Mouse (Mus musculus) liver, embryonic 14.5 days (tissue): Measurements from ENCODE around the gene Spop. TPM values are rescaled to one million over a fixed set of nuclear protein-coding genes. Genes with fewer than 3 reads are reported as not detected.

ENCODE experiments used
- ATAC-seq: fragments of 200-750 bp; cut with Nextera tagmentation; 2 replicates; pipeline ENCODE4 v1.8.0; 2017; ENCODE audit warnings: moderate number of reproducible peaks, mild to moderate bottlenecking, moderate library complexity; ENCODE audit not compliant: insufficient read depth
- DNase-seq, 3 experiments: peaks; one replicate each; pipeline ENCODE4 v3.0.0-alpha.2; 2012 to 2013; ENCODE audit warnings: low read depth in 3 of 3, low spot score in 3 of 3
- H3K27ac ChIP-seq: fragments of 300-500 bp; sonication (generic); 2 replicates; pipeline ENCODE4 v1.5.1; 2014; ENCODE audit warnings: moderate library complexity, mild to moderate bottlenecking, control low read depth, inconsistent platforms
- H3K27me3 ChIP-seq: fragments of 300-500 bp; sonication (generic); 2 replicates; pipeline ENCODE4 v1.6.1; 2014; ENCODE audit warnings: mild to moderate bottlenecking, low read length, moderate library complexity; ENCODE audit not compliant: control insufficient read depth, insufficient read depth
- H3K36me3 ChIP-seq: fragments of 300-500 bp; sonication (generic); replicated peaks from 2 replicates; pipeline ENCODE4 v1.6.1; 2014; ENCODE audit warnings: low read depth; ENCODE audit not compliant: control insufficient read depth, insufficient read depth
- H3K4me1 ChIP-seq, 2 experiments: fragments of 200-500 bp in 1 of 2; fragments of 300-500 bp in 1 of 2; sonication (generic) in 1 of 2; replicated peaks; 2 replicates each; pipeline ENCODE4 v1.6.1; 2012 to 2014; ENCODE audit warnings: antibody characterized with exemption in 1 of 2, inconsistent platforms in 1 of 2, low read length in 1 of 2; ENCODE audit not compliant: control insufficient read depth in 2 of 2, insufficient read depth in 2 of 2
- H3K4me2 ChIP-seq: fragments of 300-500 bp; sonication (generic); 2 replicates; pipeline ENCODE4 v1.6.1; 2014; ENCODE audit warnings: low read depth, mild to moderate bottlenecking, control low read depth, moderate library complexity
- H3K4me3 ChIP-seq, 2 experiments: fragments of 200-500 bp in 1 of 2; fragments of 300-500 bp in 1 of 2; sonication (generic) in 1 of 2; 2 replicates each; pipeline ENCODE4 v1.5.1; 2012 to 2014; ENCODE audit warnings: low read depth in 2 of 2, low read length in 2 of 2, mild to moderate bottlenecking in 2 of 2, control low read depth in 1 of 2, inconsistent platforms in 1 of 2, moderate library complexity in 1 of 2; ENCODE audit not compliant: insufficient read depth in 1 of 2
- H3K9ac ChIP-seq: fragments of 300-500 bp; sonication (generic); replicated peaks from 2 replicates; pipeline ENCODE4 v1.6.1; 2014; ENCODE audit warnings: mild to moderate bottlenecking, control low read depth, moderate library complexity
- H3K9me3 ChIP-seq: fragments of 300-500 bp; sonication (generic); 2 replicates; pipeline ENCODE4 v1.6.1; 2016; ENCODE audit warnings: low read length, mixed read lengths; ENCODE audit not compliant: control insufficient read depth
- CTCF ChIP-seq: IDR thresholded peaks from 2 replicates; pipeline ENCODE4 v1.5.1; 2016; ENCODE audit warnings: antibody characterized with exemption, low read depth, control low read depth
- EP300 ChIP-seq: IDR thresholded peaks from 2 replicates; pipeline ENCODE4 v1.6.1; 2016; ENCODE audit warnings: antibody characterized with exemption, low read depth
- WGBS: fragments of 180-500 bp; shearing (Covaris S2); extraction: QIAGEN DNeasy Blood & Tissue Kit; methylation state at CpG from one replicate; pipeline ENCODE4 v1.1.7; 2014; ENCODE audit not compliant: insufficient replicate concordance; 5-methylcytosine and 5-hydroxymethylcytosine counted together
- polyA plus RNA-seq, 2 experiments: library from polyadenylated mRNA; depleted of rRNA in 1 of 2; stranded (reverse) in 1 of 2; unstranded in 1 of 2; fragments of >200 nt; fragmentation: Nextera tagmentation in 1 of 2; extraction: Ambion mirVana in 1 of 2; gene quantifications; 2 replicates each; pipeline versions ENCODE4 v1.2.1 to v1.2.3; 2012 to 2014

Gene Spop
- polyA plus RNA-seq, 2 experiments, result 22.0 to 31.8 TPM

DNA sequence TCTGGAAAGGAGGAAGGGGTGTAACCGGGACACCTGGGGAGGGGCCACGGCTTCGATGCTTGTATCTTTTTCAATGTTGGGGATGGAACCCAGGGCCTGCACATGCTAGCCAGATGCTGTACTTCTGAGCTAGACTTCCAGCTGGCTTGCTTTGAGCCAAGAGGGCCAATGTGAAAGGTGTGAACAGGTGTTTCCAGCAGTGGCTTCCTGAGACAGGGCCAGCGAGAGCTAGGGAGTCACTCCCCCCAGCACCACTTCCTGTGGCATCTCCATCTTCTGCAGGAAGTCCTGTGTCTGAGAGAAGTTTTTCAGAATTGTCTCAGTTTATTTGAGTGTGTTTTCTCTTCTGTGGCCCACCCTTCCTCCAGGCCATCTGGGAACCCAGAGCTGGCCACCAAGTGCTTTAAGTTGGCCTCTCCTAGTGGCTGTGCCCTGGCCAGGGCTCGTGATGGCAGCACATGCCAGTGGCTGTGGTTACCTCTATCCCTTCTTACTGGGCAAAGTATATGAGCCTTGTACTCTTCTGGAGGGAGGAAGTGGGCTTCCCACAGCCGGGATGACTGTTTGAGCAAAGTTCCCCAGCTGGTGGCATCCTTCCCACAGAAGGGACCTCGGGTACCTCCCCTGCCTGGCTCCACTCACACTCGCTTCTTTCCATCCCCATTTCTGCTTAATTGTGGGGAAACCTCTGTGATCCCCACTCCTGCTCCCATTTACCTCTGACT is 46.7 kb upstream of the Spop start:
- no peak for DNase-seq
- no peaks in the 10 kb centered on the region for H3K27me3 ChIP-seq
- no peak overlapping the region for H3K9ac ChIP-seq
- no peaks in the 10 kb centered on the region for H3K9me3 ChIP-seq
- H3K36me3 ChIP-seq, result peaks cover 93% of the 10 kb centered on the region
- H3K4me1 ChIP-seq, result no peaks in the 10 kb centered on the region; a peak in 1 of 4 replicates
- no peak for TF ChIP-seq EP300
- TF ChIP-seq CTCF, result no peak
- H3K4me2 ChIP-seq, result no peak overlapping the region
- H3K4me3 ChIP-seq, result no peak overlapping the region
- no peak for ATAC-seq
- WGBS, result 67% methylated on average over 8 of the region's 8 CpGs
- H3K27ac ChIP-seq, result no peak overlapping the region

GRCm38 (mm10) chr11:95368231-95368823 is 45.6 kb upstream of the Spop start:
- TF ChIP-seq EP300 (no peak), CTCF (no peak)
- Histone ChIP-seq H3K4me2 (no peak overlapping the region), H3K4me3 (no peak overlapping the region), H3K36me3 (peaks cover 98% of the 10 kb centered on the region), H3K27me3 (no peaks in the 10 kb centered on the region), H3K4me1 (no peaks in the 10 kb centered on the region; a peak in 1 of 4 replicates), H3K9ac (no peak overlapping the region), H3K9me3 (no peaks in the 10 kb centered on the region), H3K27ac (no peak overlapping the region)
- ATAC-seq (no peak), DNase-seq (no peak)
- 84% methylated on average over 8 of the region's 8 CpGs for WGBS

DNA sequence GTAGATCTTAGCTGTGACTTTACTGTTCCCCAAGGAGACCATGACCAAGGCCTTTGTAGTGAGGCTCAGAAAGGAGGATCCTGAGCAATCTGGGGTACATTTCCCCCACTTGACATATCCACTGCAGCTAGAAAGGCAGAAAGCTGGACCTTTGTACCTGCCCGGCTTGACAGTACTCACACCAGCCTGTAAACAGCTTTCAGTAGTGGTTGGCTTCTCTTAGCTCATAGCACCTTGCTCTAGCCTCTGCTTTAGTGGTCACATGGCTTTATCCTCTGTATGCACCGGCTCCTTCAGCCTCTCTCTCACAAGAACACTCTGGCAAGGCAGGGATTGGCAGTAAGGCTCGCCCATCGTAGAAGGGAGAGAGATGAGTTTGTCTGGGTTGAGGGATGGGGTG is 45.0 kb upstream of the Spop start:
- H3K4me1 ChIP-seq, result no peaks in the 10 kb centered on the region; a peak in 1 of 4 replicates
- no peak overlapping the region for H3K9ac ChIP-seq
- no peaks in the 10 kb centered on the region for H3K27me3 ChIP-seq
- 85% methylated on average over 4 of the region's 4 CpGs for WGBS
- H3K4me3 ChIP-seq, result no peak overlapping the region
- DNase-seq, result no peak
- ATAC-seq, result no peak
- no peak overlapping the region for H3K27ac ChIP-seq
- no peak for TF ChIP-seq EP300
- TF ChIP-seq CTCF, result no peak
- H3K4me2 ChIP-seq, result no peak overlapping the region
- H3K36me3 ChIP-seq, result peaks cover 98% of the 10 kb centered on the region
- H3K9me3 ChIP-seq, result no peaks in the 10 kb centered on the region

DNA sequence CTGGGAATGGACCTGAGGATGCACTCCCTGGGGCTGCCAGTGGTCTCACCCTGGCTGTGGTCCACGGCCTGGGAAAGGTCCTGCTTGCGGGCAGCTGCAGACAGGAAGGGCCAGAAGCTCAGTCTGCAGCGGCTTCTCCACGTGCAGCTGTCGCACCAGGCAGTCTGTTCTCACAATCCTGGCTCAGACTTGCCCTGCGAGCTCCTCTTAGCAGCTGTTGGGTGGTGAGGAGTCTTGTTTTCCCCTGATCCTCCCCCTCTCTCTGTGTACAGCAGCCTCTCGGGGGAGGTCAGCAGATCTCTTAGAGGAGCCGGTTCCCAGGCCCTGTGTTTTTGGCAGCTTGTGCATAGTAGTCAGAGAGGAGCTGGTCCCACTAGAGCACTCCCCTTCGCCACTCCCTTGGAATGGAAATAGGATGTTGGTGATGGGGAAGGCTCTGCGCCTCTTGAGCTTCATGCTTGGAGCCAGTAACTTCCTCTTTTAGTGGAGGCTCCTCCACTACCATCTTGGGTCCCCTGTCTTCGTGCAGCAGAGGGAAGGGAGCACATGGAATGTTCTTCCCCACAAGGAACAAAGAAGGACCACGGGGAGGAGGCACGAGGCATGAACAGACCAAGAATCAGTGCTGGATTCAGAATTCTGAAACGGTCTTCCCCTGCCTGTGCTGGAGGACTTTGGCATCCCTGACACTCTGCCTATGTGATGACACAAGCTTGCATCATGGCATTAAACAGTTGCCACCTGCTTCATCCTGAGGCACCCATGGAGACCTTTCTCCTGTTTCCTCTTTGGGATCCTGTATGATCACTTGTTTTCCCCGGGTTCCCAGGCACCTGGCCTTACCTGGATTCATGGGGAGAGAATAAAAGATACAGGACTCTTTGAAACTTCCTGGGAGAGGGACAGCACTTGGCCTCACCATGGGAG is 43.7 kb upstream of the Spop start:
- 77% methylated on average over 15 of the region's 15 CpGs for WGBS
- H3K4me3 ChIP-seq, result no peak overlapping the region
- no peaks in the 10 kb centered on the region; a peak in 1 of 4 replicates for H3K4me1 ChIP-seq
- H3K4me2 ChIP-seq, result no peak overlapping the region
- peaks cover 98% of the 10 kb centered on the region for H3K36me3 ChIP-seq
- TF ChIP-seq EP300 (no peak), CTCF (no peak)
- H3K27ac ChIP-seq, result no peak overlapping the region
- H3K9me3 ChIP-seq, result no peaks in the 10 kb centered on the region
- H3K9ac ChIP-seq, result no peak overlapping the region
- H3K27me3 ChIP-seq, result no peaks in the 10 kb centered on the region
- DNase-seq, result no peak
- ATAC-seq, result no peak; the same call in 1 of the 2 replicates

- H3K9me3 ChIP-seq, result no peaks in the 10 kb centered on the region
- no peak for DNase-seq
- H3K36me3 ChIP-seq, result peaks cover 98% of the 10 kb centered on the region
- no peaks in the 10 kb centered on the region for H3K27me3 ChIP-seq
- 92% methylated on average over 7 of the region's 7 CpGs for WGBS
- TF ChIP-seq CTCF, result no peak
- no peak for TF ChIP-seq EP300
- H3K27ac ChIP-seq, result no peak overlapping the region
- ATAC-seq, result no peak
- H3K4me3 ChIP-seq, result no peak overlapping the region
- no peak overlapping the region for H3K4me2 ChIP-seq
- H3K9ac ChIP-seq, result no peak overlapping the region
- H3K4me1 ChIP-seq, result no peaks in the 10 kb centered on the region; a peak in 1 of 4 replicates
Measured at GRCm38 (mm10) chr11:95371182-95371581, 42.7 kb upstream of the Spop start.
